Mouse (Mus musculus): ENCODE measurements around the gene Xrcc4. TPM values are rescaled to one million over a fixed set of nuclear protein-coding genes. Genes with fewer than 3 reads are reported as not detected.

Gene Xrcc4
- polyA plus RNA-seq, 1 experiment: 2.1 TPM

GRCm38 (mm10) chr13:89741766-89742685, 347.4 kb downstream of the Xrcc4 start, which contains the start of gene Vcan:
Vcan (minus strand) TSS chr13:89742509.
- H3K27ac ChIP-seq (ENCODE audit: insufficient read depth, low read depth, low read length): no peak within 1 kb of the TSS
- no peak for DNase-seq

GRCm38 (mm10) chr13:89741116-89741551, 348.3 kb downstream of the Xrcc4 start:
- no peaks in the 10 kb centered on the region for H3K4me1 ChIP-seq (ENCODE audit: control insufficient read depth, insufficient read depth, low read length)
- H3K4me3 ChIP-seq (ENCODE audit: insufficient read depth, low read depth, low read length): peak overlapping the region; percentile 68
- DNase-seq: peak; percentile 9
- TF ChIP-seq POLR2A (IDR thresholded peaks at IDR 0.05; ENCODE audit: low read depth, low read length) (no peak), CTCF (conservative IDR thresholded peaks at IDR 0.05; ENCODE audit: insufficient read depth, insufficient read length, low read depth, low read length) (no peak)
- H3K27ac ChIP-seq (ENCODE audit: insufficient read depth, low read depth, low read length): no peak overlapping the region
- 0 out of 2 replicates have a peak, but pooled peaks cover 1% of the 10 kb centered on the region for H3K27me3 ChIP-seq (replicated peaks; ENCODE audit: control insufficient read depth, insufficient read depth, low read length)
- no peaks in the 10 kb centered on the region for H3K36me3 ChIP-seq (ENCODE audit: control insufficient read depth, insufficient read depth, low read length)
- 2% methylated on average over 14 of the region's 14 CpGs for WGBS

More at GRCm38 (mm10) chr13:89741766-89742685, 347.4 kb downstream of the Xrcc4 start, which contains the start of gene Vcan:
- WGBS: under 1% methylated on average over 40 of the region's 40 CpGs
- Histone ChIP-seq H3K4me3 (ENCODE audit: insufficient read depth, low read depth, low read length) (peak within 1 kb of the TSS; percentile 68), H3K4me1 (ENCODE audit: control insufficient read depth, insufficient read depth, low read length) (no peaks in the 10 kb centered on the region), H3K27me3 (replicated peaks; ENCODE audit: control insufficient read depth, insufficient read depth, low read length) (0 out of 2 replicates have a peak, but pooled peaks cover 1% of the 10 kb centered on the region), H3K36me3 (ENCODE audit: control insufficient read depth, insufficient read depth, low read length) (no peaks in the 10 kb centered on the region)
- no peak for TF ChIP-seq CTCF (conservative IDR thresholded peaks at IDR 0.05; ENCODE audit: insufficient read depth, insufficient read length, low read depth, low read length)

GRCm38 (mm10) chr13:89740243-89741115, 348.9 kb downstream of the Xrcc4 start:
- Histone ChIP-seq H3K27ac (ENCODE audit: insufficient read depth, low read depth, low read length) (no peak overlapping the region), H3K4me1 (ENCODE audit: control insufficient read depth, insufficient read depth, low read length) (no peaks in the 10 kb centered on the region), H3K36me3 (ENCODE audit: control insufficient read depth, insufficient read depth, low read length) (no peaks in the 10 kb centered on the region), H3K4me3 (ENCODE audit: insufficient read depth, low read depth, low read length) (peak overlapping the region; percentile 68), H3K27me3 (replicated peaks; ENCODE audit: control insufficient read depth, insufficient read depth, low read length) (0 out of 2 replicates have a peak, but pooled peaks cover 1% of the 10 kb centered on the region)
- TF ChIP-seq CTCF (conservative IDR thresholded peaks at IDR 0.05; ENCODE audit: insufficient read depth, insufficient read length, low read depth, low read length) (peak; percentile 53), POLR2A (IDR thresholded peaks at IDR 0.05; ENCODE audit: low read depth, low read length) (no peak)
- 1% methylated on average over 33 of the region's 33 CpGs for WGBS
- peak; percentile 77 for DNase-seq

- under 1% methylated on average over 24 of the region's 24 CpGs for WGBS
- Histone ChIP-seq H3K4me3 (ENCODE audit: insufficient read depth, low read depth, low read length) (peak overlapping the region; percentile 68), H3K27me3 (replicated peaks; ENCODE audit: control insufficient read depth, insufficient read depth, low read length) (0 out of 2 replicates have a peak, but pooled peaks cover 1% of the 10 kb centered on the region), H3K27ac (ENCODE audit: insufficient read depth, low read depth, low read length) (no peak overlapping the region), H3K36me3 (ENCODE audit: control insufficient read depth, insufficient read depth, low read length) (no peaks in the 10 kb centered on the region), H3K4me1 (ENCODE audit: control insufficient read depth, insufficient read depth, low read length) (no peaks in the 10 kb centered on the region)
- TF ChIP-seq POLR2A (IDR thresholded peaks at IDR 0.05; ENCODE audit: low read depth, low read length) (no peak), CTCF (conservative IDR thresholded peaks at IDR 0.05; ENCODE audit: insufficient read depth, insufficient read length, low read depth, low read length) (no peak)
- DNase-seq: no peak
Measured at GRCm38 (mm10) chr13:89739696-89740242, 349.6 kb downstream of the Xrcc4 start.

GRCm38 (mm10) chr13:89738776-89739695, 350.4 kb downstream of the Xrcc4 start:
- H3K27ac ChIP-seq (ENCODE audit: insufficient read depth, low read depth, low read length): no peak overlapping the region
- no peaks in the 10 kb centered on the region for H3K4me1 ChIP-seq (ENCODE audit: control insufficient read depth, insufficient read depth, low read length)
- DNase-seq: peak; percentile 92
- 4% methylated on average over 31 of the region's 31 CpGs for WGBS
- TF ChIP-seq CTCF (conservative IDR thresholded peaks at IDR 0.05; ENCODE audit: insufficient read depth, insufficient read length, low read depth, low read length): no peak
- no peak for TF ChIP-seq POLR2A (IDR thresholded peaks at IDR 0.05; ENCODE audit: low read depth, low read length)
- no peaks in the 10 kb centered on the region for H3K36me3 ChIP-seq (ENCODE audit: control insufficient read depth, insufficient read depth, low read length)
- peak overlapping the region; percentile 68 for H3K4me3 ChIP-seq (ENCODE audit: insufficient read depth, low read depth, low read length)
- H3K27me3 ChIP-seq (replicated peaks; ENCODE audit: control insufficient read depth, insufficient read depth, low read length): 0 out of 2 replicates have a peak, but pooled peaks cover 1% of the 10 kb centered on the region

GRCm38 (mm10) chr13:89738275-89738674, 351.1 kb downstream of the Xrcc4 start:
- no peak for DNase-seq
- TF ChIP-seq CTCF (conservative IDR thresholded peaks at IDR 0.05; ENCODE audit: insufficient read depth, insufficient read length, low read depth, low read length) (no peak), POLR2A (IDR thresholded peaks at IDR 0.05; ENCODE audit: low read depth, low read length) (no peak)
- Histone ChIP-seq H3K36me3 (ENCODE audit: control insufficient read depth, insufficient read depth, low read length) (no peaks in the 10 kb centered on the region), H3K4me3 (ENCODE audit: insufficient read depth, low read depth, low read length) (no peak overlapping the region), H3K27ac (ENCODE audit: insufficient read depth, low read depth, low read length) (no peak overlapping the region), H3K4me1 (ENCODE audit: control insufficient read depth, insufficient read depth, low read length) (no peaks in the 10 kb centered on the region), H3K27me3 (replicated peaks; ENCODE audit: control insufficient read depth, insufficient read depth, low read length) (0 out of 2 replicates have a peak, but pooled peaks cover 1% of the 10 kb centered on the region)
- 61% methylated on average over 2 of the region's 2 CpGs for WGBS

Measured in kidney, adult 2 months (tissue).